Mouse (Mus musculus) 416B (cell line): ENCODE data around the gene Diaph3.

Experiments used
- DNase-seq: peaks from one replicate; pipeline ENCODE4 v3.0.0; 2011; ENCODE audit warnings: low read depth

Gene Diaph3

DNA sequence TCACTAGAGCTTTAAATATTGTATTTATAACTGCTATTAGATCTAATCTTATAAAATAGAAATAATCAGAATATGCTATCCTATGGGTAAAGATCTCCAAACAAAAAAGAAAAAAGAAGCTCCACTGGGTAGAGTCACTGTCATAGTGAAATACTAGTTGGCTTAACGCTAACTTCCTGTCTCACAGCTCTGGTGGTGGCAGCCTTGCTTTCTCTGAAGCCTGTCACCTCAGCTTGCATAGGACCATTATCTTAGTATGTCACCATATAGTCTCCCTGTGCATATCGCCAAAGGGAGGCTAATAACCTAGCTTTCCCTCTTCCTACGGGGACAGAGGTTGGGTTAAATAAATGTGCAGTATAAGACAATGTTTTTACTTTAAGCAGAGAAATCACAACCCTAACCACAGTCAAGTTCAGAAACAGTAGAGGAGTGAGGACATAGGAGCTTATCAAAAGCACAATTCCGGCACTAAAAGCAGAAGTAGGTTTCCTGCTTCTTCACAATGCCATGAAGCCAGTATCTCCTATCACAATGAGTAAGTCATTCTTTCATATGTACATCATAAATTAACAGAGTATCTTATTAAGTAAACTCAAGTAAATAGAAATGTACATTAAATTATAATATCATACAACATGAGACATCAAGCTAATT lies 293.8 kb downstream of the Diaph3 start:
- DNase-seq: peak; percentile 84

DNA sequence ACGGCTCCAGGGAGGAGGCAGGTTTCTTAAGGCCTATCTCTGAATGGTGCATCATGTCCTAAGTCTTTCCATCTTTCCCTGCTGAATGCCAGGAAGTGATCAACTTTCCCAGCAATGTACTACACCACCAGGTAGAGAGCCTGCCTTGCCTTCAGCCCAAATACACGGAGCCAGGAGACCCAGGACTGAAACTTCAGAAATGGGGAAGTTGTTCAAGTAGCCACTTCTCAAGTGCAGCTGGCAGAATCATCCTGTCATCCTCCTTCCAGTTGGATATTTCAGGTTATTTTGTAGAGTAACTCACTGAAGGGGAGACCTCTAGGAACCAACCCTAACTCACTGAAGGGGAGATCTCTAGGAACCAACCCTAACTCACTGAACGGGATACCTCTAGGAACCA lies 297.0 kb downstream of the Diaph3 start:
- no peak for DNase-seq

DNA sequence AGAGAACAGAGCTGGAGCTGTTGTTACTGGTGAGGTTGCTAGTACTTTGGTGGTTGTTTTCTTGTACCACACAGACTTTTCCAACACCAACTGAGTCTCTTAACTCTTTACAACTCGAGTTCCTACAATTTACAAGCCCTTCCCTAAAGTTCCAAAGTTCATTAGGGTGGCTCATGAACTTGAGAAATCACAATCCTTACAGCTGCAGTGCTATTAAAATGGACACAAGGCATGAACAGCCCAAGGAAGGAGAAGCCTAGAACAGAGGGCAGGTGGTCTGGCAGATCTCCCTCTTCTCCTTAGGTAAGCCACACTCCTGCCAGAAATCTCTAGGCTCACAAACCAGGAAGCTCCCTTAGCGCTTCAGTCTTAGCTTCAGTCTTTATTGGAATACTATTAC lies 303.4 kb downstream of the Diaph3 start:
- DNase-seq: no peak

GRCm38 (mm10) chr14:86834851-86835250 lies 306.2 kb downstream of the Diaph3 start:
- no peak for DNase-seq

GRCm38 (mm10) chr14:86834269-86834668 lies 306.8 kb downstream of the Diaph3 start:
- no peak for DNase-seq

DNA sequence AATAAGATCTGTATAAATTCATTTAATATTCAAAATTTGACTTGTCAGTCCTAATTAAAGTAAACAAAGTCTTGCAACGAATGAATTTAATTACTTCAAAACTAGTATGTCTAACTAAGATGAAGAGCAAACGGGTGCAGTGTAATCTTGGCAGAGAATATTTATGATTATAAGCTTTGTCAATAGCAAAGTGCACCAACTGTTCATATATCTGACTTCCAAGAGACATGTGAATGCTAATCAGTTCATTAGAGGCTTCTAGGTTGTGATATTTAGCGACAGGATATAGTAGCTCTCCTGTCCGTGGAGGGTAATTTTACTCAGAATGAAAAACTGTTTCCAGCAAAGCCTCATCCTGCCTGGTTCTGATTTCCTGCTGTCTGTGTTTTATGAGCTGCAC lies 308.0 kb downstream of the Diaph3 start:
- no peak for DNase-seq

DNA sequence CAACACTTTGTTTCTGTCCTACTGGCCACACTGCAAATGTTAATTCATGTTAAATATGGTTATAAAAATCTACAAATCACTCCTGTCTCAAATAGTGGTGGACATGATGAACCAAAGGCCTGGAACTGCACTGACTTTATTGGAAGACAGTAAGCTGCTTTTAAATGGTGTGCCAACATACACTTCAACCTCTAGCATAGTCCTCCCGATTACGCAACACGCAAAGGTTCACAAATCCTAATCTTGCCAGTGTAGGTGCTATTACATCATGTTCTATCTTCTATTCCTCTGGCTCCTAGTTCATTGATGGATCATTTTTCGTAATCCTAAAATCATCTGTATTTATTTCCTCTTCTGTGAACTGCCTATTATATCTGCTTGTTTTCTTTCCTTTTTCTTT lies 324.8 kb downstream of the Diaph3 start:
- DNase-seq: peak; percentile 31

- no peak for DNase-seq
These were observed 352.0 kb downstream of the Diaph3 start for GRCm38 (mm10) chr14:86788880-86789641.

DNA sequence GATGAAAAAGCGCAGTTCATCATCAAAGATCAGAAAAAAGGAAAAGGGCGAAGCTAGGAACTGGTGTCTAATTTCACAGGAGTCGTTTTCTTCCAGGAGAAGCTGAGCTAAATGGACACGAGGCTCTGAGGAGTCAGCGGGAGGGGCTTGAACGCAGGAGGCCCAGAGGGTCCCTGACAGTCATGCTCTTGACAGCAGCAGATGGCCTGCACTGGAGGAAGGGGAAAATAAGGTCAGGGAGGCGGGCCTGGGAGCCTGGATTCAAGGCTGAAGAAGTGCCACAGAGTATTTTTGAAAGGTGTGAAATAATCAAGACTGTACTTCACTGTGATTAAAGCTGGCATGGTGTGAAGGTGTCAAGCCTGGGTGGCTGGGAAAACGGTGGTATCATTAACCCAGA lies 354.2 kb downstream of the Diaph3 start:
- DNase-seq: no peak

- DNase-seq: peak; percentile 78
These were observed 359.3 kb downstream of the Diaph3 start for GRCm38 (mm10) chr14:86781553-86782273.

- DNase-seq: no peak
These were observed 367.7 kb downstream of the Diaph3 start for GRCm38 (mm10) chr14:86773311-86773710.

DNA sequence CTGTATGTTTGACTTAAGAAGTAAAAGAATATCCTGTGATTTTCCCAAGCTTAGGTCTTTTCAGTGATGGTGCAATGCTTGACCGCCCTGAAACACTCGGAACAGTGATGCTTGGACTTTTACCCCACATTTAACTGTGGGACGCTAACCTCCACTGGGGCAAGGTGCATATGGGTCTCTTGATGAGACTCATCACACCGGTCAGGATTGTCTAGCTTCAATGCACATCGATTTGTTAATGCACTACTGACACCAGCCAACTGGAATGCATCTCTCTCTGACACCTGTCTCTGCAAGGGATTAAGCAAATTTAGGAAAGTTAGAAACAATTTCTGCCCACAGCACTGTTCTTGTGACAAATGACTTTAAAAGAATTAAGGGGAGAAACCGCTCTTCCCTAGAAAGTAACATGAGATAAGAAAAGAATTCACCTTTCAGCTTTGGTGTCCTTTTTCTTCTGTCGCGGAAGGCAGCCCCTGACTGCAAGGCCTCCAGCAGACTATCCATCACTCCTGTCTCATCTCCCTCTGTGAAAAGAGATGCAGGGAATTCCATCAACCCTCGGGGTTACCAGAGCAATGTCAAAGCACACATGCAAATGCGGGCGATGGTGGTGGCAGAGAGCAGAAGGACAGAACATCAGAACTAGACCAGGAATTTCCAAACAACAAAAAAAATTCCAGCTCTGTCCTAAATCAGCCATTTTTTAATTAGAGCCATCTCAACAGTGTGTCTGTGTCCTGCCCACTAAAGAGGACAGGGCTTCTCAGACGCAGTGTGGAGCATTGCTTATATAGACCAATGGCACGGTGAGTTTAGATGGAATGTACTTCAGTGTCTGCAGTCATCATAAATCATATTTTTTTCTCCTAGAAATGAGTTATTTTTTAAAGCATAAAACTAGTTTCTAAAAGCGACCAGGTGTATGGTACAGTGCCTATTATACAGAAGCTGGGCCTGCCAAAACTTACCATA lies 368.6 kb downstream of the Diaph3 start:
- no peak for DNase-seq

DNA sequence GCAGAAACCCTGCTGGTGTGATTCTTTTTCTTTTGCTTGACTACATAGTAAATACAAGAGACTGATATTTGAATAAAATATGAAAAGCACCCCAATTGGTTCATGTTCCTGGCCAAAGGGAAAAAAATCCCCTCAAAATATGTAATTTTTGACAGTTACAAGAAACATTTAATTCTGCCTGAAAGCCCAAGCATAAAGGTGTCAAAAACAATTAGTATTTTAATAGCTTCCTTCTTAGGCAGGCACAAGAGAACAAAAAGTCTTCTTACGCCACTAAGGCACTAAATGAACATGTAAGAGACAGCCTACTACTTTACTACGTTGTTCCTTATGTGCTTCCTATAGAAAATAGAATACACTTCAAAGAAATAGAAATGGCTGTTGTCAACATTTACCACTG lies 376.7 kb downstream of the Diaph3 start:
- no peak for DNase-seq

DNA sequence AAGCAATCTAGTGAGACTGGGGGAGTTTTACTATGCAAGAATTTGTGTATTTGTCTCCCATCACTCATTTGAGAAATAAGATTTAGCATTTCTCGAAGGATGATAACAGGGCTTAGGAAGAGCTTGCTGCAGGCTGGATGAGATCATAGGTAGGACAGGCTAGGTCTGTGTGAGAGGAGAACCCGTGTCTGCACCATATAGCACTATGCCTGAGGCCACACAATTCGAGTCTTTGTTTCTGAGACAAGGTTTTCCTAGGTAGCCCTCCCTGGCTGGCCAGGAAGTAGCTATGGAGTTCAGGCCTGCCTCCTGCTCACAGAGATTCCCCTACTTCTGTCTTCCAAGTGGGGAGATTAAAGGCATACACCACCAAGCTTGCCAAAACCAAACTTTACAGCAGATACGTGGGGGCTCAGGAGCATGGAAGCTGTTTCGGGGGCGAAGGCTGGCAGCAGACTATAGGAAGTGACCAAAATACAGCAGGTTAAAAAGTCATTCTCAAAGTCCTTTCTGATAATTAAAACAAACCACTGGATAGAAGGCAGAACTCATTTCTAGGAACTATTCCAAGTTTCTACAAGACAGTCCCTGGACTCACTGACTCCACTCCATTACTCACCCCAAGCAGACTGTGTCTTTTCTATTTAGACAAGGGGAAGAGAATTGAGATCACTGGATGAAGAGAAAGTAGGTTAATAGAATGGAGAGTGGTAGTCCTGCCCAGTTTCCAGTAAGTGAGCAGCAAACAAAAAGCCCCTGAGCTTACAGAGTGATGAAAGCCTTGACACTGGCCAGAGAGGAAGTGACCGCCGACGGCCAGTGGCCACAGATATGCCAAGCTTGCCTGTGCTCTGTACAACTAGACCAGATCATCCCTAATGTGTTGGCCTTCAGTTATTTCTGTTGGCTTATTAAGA lies 383.2 kb downstream of the Diaph3 start:
- DNase-seq: peak; percentile 54

DNA sequence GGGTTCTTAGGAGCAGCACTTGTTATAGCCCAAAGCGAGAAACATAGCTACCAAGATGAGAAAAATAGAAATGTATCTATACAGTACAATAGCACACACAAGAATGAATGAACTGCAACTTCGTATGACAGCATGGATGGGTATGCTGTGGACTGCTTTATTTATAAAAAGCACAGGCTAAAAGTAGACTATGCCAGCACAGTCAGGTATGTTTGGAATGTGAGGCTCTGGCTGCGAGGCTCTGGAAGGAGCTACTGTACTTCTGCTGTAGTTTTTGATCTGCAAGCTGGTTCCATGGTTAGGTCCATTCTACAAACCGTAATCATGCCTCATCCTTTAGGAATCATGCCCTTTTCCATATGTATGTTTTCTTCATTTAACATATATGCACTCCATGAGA lies 383.9 kb downstream of the Diaph3 start:
- no peak for DNase-seq

- no peak for DNase-seq
These were observed 390.7 kb downstream of the Diaph3 start for GRCm38 (mm10) chr14:86750351-86750750.

DNA sequence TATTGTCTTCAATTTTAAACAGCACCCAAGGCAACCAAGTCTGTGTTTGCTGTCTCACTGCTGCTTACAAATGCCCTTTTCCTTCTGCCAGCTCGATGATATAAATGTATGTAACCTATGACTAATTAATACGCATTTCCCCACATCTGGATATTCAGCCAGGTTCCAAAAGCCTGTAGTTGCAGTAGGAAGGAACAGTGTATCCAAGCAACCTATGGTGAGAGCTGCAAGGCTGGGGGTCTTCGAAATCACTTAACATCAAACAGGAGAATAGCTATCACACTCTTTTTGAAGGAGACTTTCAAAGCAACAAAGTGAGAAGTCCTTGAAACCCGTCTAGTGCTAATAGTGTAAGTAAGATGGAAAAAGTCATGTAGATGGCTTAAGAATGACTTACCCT lies 391.6 kb downstream of the Diaph3 start:
- no peak for DNase-seq

- DNase-seq: no peak
These were observed 392.2 kb downstream of the Diaph3 start for GRCm38 (mm10) chr14:86748876-86749275.

DNA sequence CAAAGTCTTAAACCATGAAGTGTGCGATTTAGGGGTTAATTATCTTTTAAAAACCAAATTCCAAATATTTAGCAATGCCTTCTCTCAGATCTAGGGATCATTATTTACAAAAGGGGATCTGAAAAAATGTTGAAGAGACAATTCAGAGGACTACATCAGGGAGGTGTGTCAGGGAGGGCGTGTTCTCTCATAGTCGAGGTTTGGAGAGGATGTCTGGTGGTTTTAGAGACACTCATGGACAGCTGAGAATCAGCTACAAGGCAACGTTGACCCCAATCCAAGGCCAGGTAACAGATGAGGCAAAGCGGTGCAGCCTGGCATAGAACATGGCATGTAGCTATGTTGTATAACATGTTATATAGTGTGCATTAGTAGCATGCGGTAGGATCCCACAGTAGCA lies 396.5 kb downstream of the Diaph3 start:
- peak; percentile 33 for DNase-seq

DNA sequence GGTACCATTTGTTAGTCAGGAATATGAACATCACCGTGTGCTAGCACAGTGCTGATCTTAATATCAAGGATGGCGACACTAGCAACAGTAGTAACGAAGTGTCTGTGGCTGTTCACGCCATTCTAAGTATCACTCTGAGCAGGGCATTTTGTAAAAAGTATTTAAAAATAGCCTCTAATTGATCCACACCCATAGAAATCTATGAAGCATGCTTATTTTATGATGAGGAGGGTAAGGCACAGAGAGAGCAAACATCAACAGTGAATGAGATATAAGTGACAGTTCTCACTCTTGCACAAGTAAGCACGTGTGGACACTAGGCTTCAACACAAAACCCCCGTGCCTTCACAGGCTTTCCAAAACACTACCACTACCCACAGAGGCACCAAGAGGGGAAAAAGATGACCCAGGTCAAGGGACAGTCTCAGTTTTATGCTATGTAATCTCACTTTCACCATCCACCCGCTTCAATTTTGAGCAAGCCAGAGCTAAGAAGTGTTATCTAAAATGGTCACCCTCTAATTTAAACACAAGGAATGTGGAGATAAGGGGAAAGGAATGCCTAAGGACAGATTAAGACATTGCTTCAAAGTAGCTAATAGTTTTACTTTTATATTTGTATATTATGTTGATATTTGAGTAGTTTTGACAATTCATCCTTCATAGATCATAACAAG lies 399.0 kb downstream of the Diaph3 start:
- no peak for DNase-seq
